Mouse (Mus musculus): ENCODE measurements at regions not wholly inside any gene's neighbourhood (a gene's known extent, or its start where the extent isn't known, plus 50 kb on each side); places are given as distances from the start of the nearest gene placed in this dataset.

- no peak for DNase-seq
- TF ChIP-seq POLR2A (IDR thresholded peaks at IDR 0.05; ENCODE audit: control insufficient read depth, extremely low read depth, insufficient read depth, low read length, poor library complexity) (no peak), CTCF (IDR thresholded peaks at IDR 0.05; ENCODE audit: borderline replicate concordance, control insufficient read depth, extremely low read depth, insufficient read depth, low read length, poor library complexity) (no peak)
- H3K36me3 ChIP-seq (ENCODE audit: control insufficient read depth, insufficient read depth, low read length): no peaks in the 10 kb centered on the region
- H3K4me1 ChIP-seq (replicated peaks; ENCODE audit: control insufficient read depth, insufficient read depth, low read length): no peaks in the 10 kb centered on the region
- no peak overlapping the region for H3K27ac ChIP-seq (ENCODE audit: control insufficient read depth, insufficient read depth, low read length)
- no peak overlapping the region for H3K4me3 ChIP-seq (ENCODE audit: control insufficient read depth, insufficient read depth, low read length)
- WGBS: 86% methylated on average over 2 of the region's 2 CpGs
- no peaks in the 10 kb centered on the region for H3K27me3 ChIP-seq (ENCODE audit: control insufficient read depth, insufficient read depth, low read length)
These were observed 246.6 kb upstream of the Prep start for GRCm38 (mm10) chr10:44820379-44820778.

GRCm38 (mm10) chr10:44819361-44819760, 247.6 kb upstream of the Prep start:
- no peak for DNase-seq
- no peaks in the 10 kb centered on the region for H3K27me3 ChIP-seq (ENCODE audit: control insufficient read depth, insufficient read depth, low read length)
- H3K4me3 ChIP-seq (ENCODE audit: control insufficient read depth, insufficient read depth, low read length): no peak overlapping the region
- no peak overlapping the region for H3K27ac ChIP-seq (ENCODE audit: control insufficient read depth, insufficient read depth, low read length)
- 94% methylated on average over 2 of the region's 2 CpGs for WGBS
- H3K36me3 ChIP-seq (ENCODE audit: control insufficient read depth, insufficient read depth, low read length): no peaks in the 10 kb centered on the region
- no peaks in the 10 kb centered on the region for H3K4me1 ChIP-seq (replicated peaks; ENCODE audit: control insufficient read depth, insufficient read depth, low read length)
- TF ChIP-seq POLR2A (IDR thresholded peaks at IDR 0.05; ENCODE audit: control insufficient read depth, extremely low read depth, insufficient read depth, low read length, poor library complexity) (no peak), CTCF (IDR thresholded peaks at IDR 0.05; ENCODE audit: borderline replicate concordance, control insufficient read depth, extremely low read depth, insufficient read depth, low read length, poor library complexity) (no peak)

- Histone ChIP-seq H3K4me3 (ENCODE audit: control insufficient read depth, insufficient read depth, low read length) (no peak overlapping the region), H3K36me3 (ENCODE audit: control insufficient read depth, insufficient read depth, low read length) (no peaks in the 10 kb centered on the region), H3K27ac (ENCODE audit: control insufficient read depth, insufficient read depth, low read length) (no peak overlapping the region), H3K4me1 (replicated peaks; ENCODE audit: control insufficient read depth, insufficient read depth, low read length) (no peaks in the 10 kb centered on the region), H3K27me3 (ENCODE audit: control insufficient read depth, insufficient read depth, low read length) (no peaks in the 10 kb centered on the region)
- no peak for DNase-seq
- WGBS: 6% methylated on average over 1 of the region's 1 CpGs
- TF ChIP-seq POLR2A (IDR thresholded peaks at IDR 0.05; ENCODE audit: control insufficient read depth, extremely low read depth, insufficient read depth, low read length, poor library complexity): no peak
- TF ChIP-seq CTCF (IDR thresholded peaks at IDR 0.05; ENCODE audit: borderline replicate concordance, control insufficient read depth, extremely low read depth, insufficient read depth, low read length, poor library complexity): no peak
These were observed 248.4 kb upstream of the Prep start for GRCm38 (mm10) chr10:44818615-44819014.

GRCm38 (mm10) chr10:44796205-44796604, 267.9 kb upstream of the Prdm1 start:
- WGBS: 68% methylated on average over 1 of the region's 1 CpGs
- DNase-seq: no peak
- Histone ChIP-seq H3K4me1 (replicated peaks; ENCODE audit: control insufficient read depth, insufficient read depth, low read length) (no peaks in the 10 kb centered on the region; the same call in 1 of the 2 replicates), H3K27ac (ENCODE audit: control insufficient read depth, insufficient read depth, low read length) (no peak overlapping the region), H3K36me3 (ENCODE audit: control insufficient read depth, insufficient read depth, low read length) (no peaks in the 10 kb centered on the region), H3K27me3 (ENCODE audit: control insufficient read depth, insufficient read depth, low read length) (no peaks in the 10 kb centered on the region), H3K4me3 (ENCODE audit: control insufficient read depth, insufficient read depth, low read length) (no peak overlapping the region)
- TF ChIP-seq POLR2A (IDR thresholded peaks at IDR 0.05; ENCODE audit: control insufficient read depth, extremely low read depth, insufficient read depth, low read length, poor library complexity) (no peak), CTCF (IDR thresholded peaks at IDR 0.05; ENCODE audit: borderline replicate concordance, control insufficient read depth, extremely low read depth, insufficient read depth, low read length, poor library complexity) (no peak)

GRCm38 (mm10) chr10:44785386-44785785, 257.1 kb upstream of the Prdm1 start:
- H3K4me1 ChIP-seq (replicated peaks; ENCODE audit: control insufficient read depth, insufficient read depth, low read length): no peaks in the 10 kb centered on the region
- no peaks in the 10 kb centered on the region for H3K36me3 ChIP-seq (ENCODE audit: control insufficient read depth, insufficient read depth, low read length)
- no peaks in the 10 kb centered on the region for H3K27me3 ChIP-seq (ENCODE audit: control insufficient read depth, insufficient read depth, low read length)
- TF ChIP-seq POLR2A (IDR thresholded peaks at IDR 0.05; ENCODE audit: control insufficient read depth, extremely low read depth, insufficient read depth, low read length, poor library complexity) (no peak), CTCF (IDR thresholded peaks at IDR 0.05; ENCODE audit: borderline replicate concordance, control insufficient read depth, extremely low read depth, insufficient read depth, low read length, poor library complexity) (no peak)
- 71% methylated on average over 6 of the region's 6 CpGs for WGBS
- no peak overlapping the region for H3K27ac ChIP-seq (ENCODE audit: control insufficient read depth, insufficient read depth, low read length)
- H3K4me3 ChIP-seq (ENCODE audit: control insufficient read depth, insufficient read depth, low read length): no peak overlapping the region
- DNase-seq: no peak

- Histone ChIP-seq H3K36me3 (ENCODE audit: control insufficient read depth, insufficient read depth, low read length) (no peaks in the 10 kb centered on the region), H3K4me1 (replicated peaks; ENCODE audit: control insufficient read depth, insufficient read depth, low read length) (no peaks in the 10 kb centered on the region), H3K4me3 (ENCODE audit: control insufficient read depth, insufficient read depth, low read length) (no peak overlapping the region), H3K27me3 (ENCODE audit: control insufficient read depth, insufficient read depth, low read length) (no peaks in the 10 kb centered on the region), H3K27ac (ENCODE audit: control insufficient read depth, insufficient read depth, low read length) (no peak overlapping the region)
- WGBS: 90% methylated on average over 5 of the region's 5 CpGs
- TF ChIP-seq CTCF (IDR thresholded peaks at IDR 0.05; ENCODE audit: borderline replicate concordance, control insufficient read depth, extremely low read depth, insufficient read depth, low read length, poor library complexity) (no peak), POLR2A (IDR thresholded peaks at IDR 0.05; ENCODE audit: control insufficient read depth, extremely low read depth, insufficient read depth, low read length, poor library complexity) (no peak)
- DNase-seq: no peak
These were observed 252.2 kb upstream of the Prdm1 start for GRCm38 (mm10) chr10:44780381-44780958.

All from thymus, adult 2 months (tissue).